21 mouse cellular contexts compared by ENCODE assay signal in genomic region chr10:79774486-79775279, GRCm38 (mm10). TPM values are rescaled to one million over a fixed set of nuclear protein-coding genes. Genes with fewer than 3 reads are reported as not detected.
DNase-seq lines count a peak whose midpoint lies in the region; ATAC-seq and TF ChIP-seq lines count a peak whose summit lies in the region.
"Had no signal": no experiment of that assay in that cellular context is flagged by ENCODE, and none has a peak within 500 bp of the region (broad histone marks: within the 10 kb centered on the region; RNA-seq: fewer than 3 reads in every experiment).

No protein-coding gene starts in this region.

- peak; percentile 59 for TF ChIP-seq CTCF in heart, adult 2 months (IDR thresholded peaks at IDR 0.05)
- peak; percentile 54 for TF ChIP-seq CTCF in lung, embryonic 14.5 days (IDR thresholded peaks at IDR 0.05; ENCODE audit: low read depth)
- TF ChIP-seq CTCF in bone marrow, adult 2 months (IDR thresholded peaks at IDR 0.05; ENCODE audit: control insufficient read depth, insufficient read depth, low read length), result peak; percentile 43; the same call in 1 of the 2 replicates

- no peak overlapping the region for H3K9ac ChIP-seq in heart, adult 2 months (ENCODE audit: low read depth, low read length)
- H3K9ac ChIP-seq in heart, embryonic 12.5 days, result no peak overlapping the region
- H3K9ac ChIP-seq in lung, embryonic 14.5 days, result no peak overlapping the region
- H3K9ac ChIP-seq: embryonic facial prominence, embryonic 15.5 days; hindbrain, embryonic 13.5 days; limb, embryonic 12.5 days; neural tube, embryonic 13.5 days; stomach, embryonic 15.5 days had no signal

- ATAC-seq in heart, embryonic 12.5 days (ENCODE audit: insufficient number of reproducible peaks, low FRiP score), result no peak
- no peak for ATAC-seq in lung, embryonic 14.5 days (ENCODE audit: insufficient read depth)

- peaks cover 1% of the 10 kb centered on the region for H3K4me1 ChIP-seq in heart, adult 2 months (ENCODE audit: control insufficient read depth, insufficient read depth, low read length)
- H3K4me1 ChIP-seq in heart, embryonic 12.5 days (replicated peaks), result peaks cover 24% of the 10 kb centered on the region
- peaks cover 7% of the 10 kb centered on the region; the same call in 1 of the 2 replicates for H3K4me1 ChIP-seq in lung, embryonic 14.5 days (ENCODE audit: insufficient read depth)
- no peaks in the 10 kb centered on the region for H3K4me1 ChIP-seq in bone marrow, adult 2 months (ENCODE audit: control insufficient read depth, insufficient read depth, low read length)

- H3K36me3 ChIP-seq in heart, adult 2 months (ENCODE audit: control insufficient read depth, insufficient read depth, low read length), result no peaks in the 10 kb centered on the region
- no peaks in the 10 kb centered on the region for H3K36me3 ChIP-seq in heart, embryonic 12.5 days
- H3K36me3 ChIP-seq in lung, embryonic 14.5 days (ENCODE audit: insufficient read depth), result no peaks in the 10 kb centered on the region
- H3K36me3 ChIP-seq: embryonic facial prominence, embryonic 15.5 days; hindbrain, embryonic 13.5 days; limb, embryonic 12.5 days; neural tube, embryonic 13.5 days; stomach, embryonic 15.5 days had no signal

- TF ChIP-seq POLR2A in heart, adult 2 months (IDR thresholded peaks at IDR 0.05; ENCODE audit: insufficient read depth, low read depth, low read length), result no peak
- no peak for TF ChIP-seq POLR2A in bone marrow, adult 2 months (IDR thresholded peaks at IDR 0.05; ENCODE audit: borderline replicate concordance, control insufficient read depth, low read depth, low read length)

- H3K4me3 ChIP-seq in heart, adult 2 months, result no peak overlapping the region
- no peak overlapping the region for H3K4me3 ChIP-seq in heart, embryonic 12.5 days
- H3K4me3 ChIP-seq in lung, embryonic 14.5 days (ENCODE audit: low read depth, low read length), result no peak overlapping the region
- no peak overlapping the region for H3K4me3 ChIP-seq in bone marrow, adult 2 months (replicated peaks; ENCODE audit: control insufficient read depth, low read depth, low read length)
- H3K4me3 ChIP-seq: embryonic facial prominence, embryonic 15.5 days; hindbrain, embryonic 13.5 days; limb, embryonic 12.5 days; megakaryocyte, embryonic 14.5 days; neural tube, embryonic 13.5 days; stomach, embryonic 15.5 days had no signal

- no peak overlapping the region for H3K27ac ChIP-seq in heart, adult 2 months
- H3K27ac ChIP-seq in heart, embryonic 12.5 days (ENCODE audit: poor library complexity, severe bottlenecking), result no peak overlapping the region
- no peak overlapping the region for H3K27ac ChIP-seq in lung, embryonic 14.5 days (ENCODE audit: low read depth)
- no peak overlapping the region for H3K27ac ChIP-seq in bone marrow, adult 2 months (ENCODE audit: control insufficient read depth, insufficient read depth, low read depth, low read length, poor library complexity)
- H3K27ac ChIP-seq: embryonic facial prominence, embryonic 15.5 days; hindbrain, embryonic 13.5 days; limb, embryonic 12.5 days; neural tube, embryonic 13.5 days; stomach, embryonic 15.5 days had no signal

- peak in 1 of 2 experiments; percentile 22 for DNase-seq in heart, adult 2 months
- DNase-seq in lung, embryonic 14.5 days, result no peak
- no peak for DNase-seq in lung, postnatal 4 days
- DNase-seq in testis, postnatal 14 days (ENCODE audit: low spot score), result peak; percentile 89
- no peak for DNase-seq in adrenal gland, adult (ENCODE audit: inconsistent age in 2 of 2, low spot score in 1 of 2)
- DNase-seq in heart, adult 8-10 months (ENCODE audit: low spot score), result no peak
- DNase-seq: cerebellum, adult 2 months; kidney, adult 11 months; kidney, postnatal 36 days; lung, adult 2 months had no signal

- H3K27me3 ChIP-seq in heart, adult 2 months (ENCODE audit: control insufficient read depth, insufficient read depth, low read length), result no peaks in the 10 kb centered on the region
- H3K27me3 ChIP-seq in heart, embryonic 12.5 days (replicated peaks), result peaks cover 23% of the 10 kb centered on the region
- peaks cover 9% of the 10 kb centered on the region; the same call in 1 of the 2 replicates for H3K27me3 ChIP-seq in lung, embryonic 14.5 days (ENCODE audit: insufficient read depth, low read length)
- H3K27me3 ChIP-seq: embryonic facial prominence, embryonic 15.5 days; stomach, embryonic 15.5 days had no signal

- peaks cover 10% of the 10 kb centered on the region for H3K9me3 ChIP-seq in heart, embryonic 12.5 days (replicated peaks)
- H3K9me3 ChIP-seq in lung, embryonic 14.5 days (ENCODE audit: low read depth, low read length), result no peaks in the 10 kb centered on the region; the same call in 1 of the 2 replicates
- H3K9me3 ChIP-seq: embryonic facial prominence, embryonic 15.5 days; hindbrain, embryonic 13.5 days; stomach, embryonic 15.5 days had no signal

- no peak overlapping the region for H3K4me2 ChIP-seq in heart, embryonic 12.5 days
- H3K4me2 ChIP-seq in lung, embryonic 14.5 days, result no peak overlapping the region
- H3K4me2 ChIP-seq: embryonic facial prominence, embryonic 15.5 days; hindbrain, embryonic 13.5 days; limb, embryonic 12.5 days; neural tube, embryonic 13.5 days; stomach, embryonic 15.5 days had no signal

- H3K79me2 ChIP-seq in heart, adult 2 months (replicated peaks; ENCODE audit: control insufficient read depth, insufficient read depth, low read length), result no peaks in the 10 kb centered on the region

- 51% methylated on average over 5 of the region's 5 CpGs for WGBS in heart, adult 2 months
- whole genome bisulfite sequencing in heart, embryonic 12.5 days, result 63% methylated on average over 5 of the region's 5 CpGs
- 62% methylated on average over 5 of the region's 5 CpGs for WGBS in lung, embryonic 14.5 days
- 71% methylated on average over 5 of the region's 5 CpGs for WGBS in bone marrow, adult 2 months

- intact Hi-C loops in heart, adult 2 months (cut with DNase I), result no loop called here

- no peak for TF ChIP-seq EP300 in heart, adult 2 months (IDR thresholded peaks at IDR 0.05; ENCODE audit: insufficient read depth, low read depth, low read length)

RNA-seq across cellular contexts. Expression of gene Fstl3, which starts 2.4 kb away (rescaled TPM):
- 1 to 10 TPM; 3.8 to 4.7 TPM for total RNA-seq in heart, adult 2 months (2021)
- 9.7 and 11.9 TPM in 2 replicates for polyA plus RNA-seq in heart, adult 2 months (2012; rRNA removed)
- 21.1 and 21.9 TPM in 2 replicates for polyA plus RNA-seq in heart, embryonic 12.5 days (2016; fragmentation: Nextera tagmentation; extraction: Ambion mirVana)
- 12.2 and 12.4 TPM in 2 replicates for polyA plus RNA-seq in lung, embryonic 14.5 days (2014; fragmentation: Nextera tagmentation; extraction: Ambion mirVana)
- 1.0 and 1.8 TPM in 2 replicates for polyA plus RNA-seq in bone marrow, adult 2 months (2011; ENCODE audit: insufficient read depth, insufficient read length, low replicate concordance, missing spikeins)
- total RNA-seq in heart, adult 8-10 months (2022), result 1 to 10 TPM; 2.9 to 5.8 (median 3.6) TPM

RNA-seq across cellular contexts. Expression of gene Rnf126, which starts 7.9 kb away (rescaled TPM):
- total RNA-seq in heart, adult 2 months (2021), result 10 to 100 TPM; 22.9 to 23.6 TPM
- polyA plus RNA-seq in heart, adult 2 months (2012; rRNA removed), result 41.4 and 48.0 TPM in 2 replicates
- polyA plus RNA-seq in heart, embryonic 12.5 days (2016; fragmentation: Nextera tagmentation; extraction: Ambion mirVana), result 78.7 and 78.9 TPM in 2 replicates
- 107 and 123 TPM in 2 replicates for polyA plus RNA-seq in lung, embryonic 14.5 days (2014; fragmentation: Nextera tagmentation; extraction: Ambion mirVana)
- polyA plus RNA-seq in bone marrow, adult 2 months (2011; ENCODE audit: insufficient read depth, insufficient read length, low replicate concordance, missing spikeins), result 26.5 and 42.8 TPM in 2 replicates
- total RNA-seq in heart, adult 8-10 months (2022), result 10 to 100 TPM; 20.2 to 23.2 (median 21.5) TPM

RNA-seq across cellular contexts. Expression of gene Prss57, which starts 16.1 kb away (rescaled TPM):
- not detected for total RNA-seq in heart, adult 2 months (2021)
- polyA plus RNA-seq in heart, adult 2 months (2012; rRNA removed), result 0.08 and 0.20 TPM in 2 replicates
- polyA plus RNA-seq in heart, embryonic 12.5 days (2016; fragmentation: Nextera tagmentation; extraction: Ambion mirVana), result 0.24 TPM in 1 of 2 replicates, not detected in the other
- 0.11 TPM in 1 of 2 replicates, not detected in the other for polyA plus RNA-seq in lung, embryonic 14.5 days (2014; fragmentation: Nextera tagmentation; extraction: Ambion mirVana)
- 13.1 and 40.0 TPM in 2 replicates for polyA plus RNA-seq in bone marrow, adult 2 months (2011; ENCODE audit: insufficient read depth, insufficient read length, low replicate concordance, missing spikeins)
- not detected for total RNA-seq in heart, adult 8-10 months (2022)
- total RNA-seq: monocyte, adult 5-6 weeks had no signal
- polyA plus RNA-seq: embryonic facial prominence, embryonic 15.5 days; forebrain, embryonic 11.5 days; hindbrain, embryonic 13.5 days; limb, embryonic 12.5 days had no signal

RNA-seq across cellular contexts. Expression of gene Palm, which starts 18.7 kb away (rescaled TPM):
- 10 to 100 TPM; 51.4 to 55.6 TPM for total RNA-seq in heart, adult 2 months (2021)
- polyA plus RNA-seq in heart, adult 2 months (2012; rRNA removed), result 31.4 and 36.6 TPM in 2 replicates
- 72.4 and 80.8 TPM in 2 replicates for polyA plus RNA-seq in heart, embryonic 12.5 days (2016; fragmentation: Nextera tagmentation; extraction: Ambion mirVana)
- polyA plus RNA-seq in lung, embryonic 14.5 days (2014; fragmentation: Nextera tagmentation; extraction: Ambion mirVana), result 68.1 and 72.4 TPM in 2 replicates
- 19.7 and 36.1 TPM in 2 replicates for polyA plus RNA-seq in bone marrow, adult 2 months (2011; ENCODE audit: insufficient read depth, insufficient read length, low replicate concordance, missing spikeins)
- 10 to 100 TPM; 37.8 to 53.8 (median 51.7) TPM for total RNA-seq in heart, adult 8-10 months (2022)

RNA-seq across cellular contexts. Expression of gene Fgf22, which starts 19.8 kb away (rescaled TPM):
- total RNA-seq in heart, adult 2 months (2021), result not detected
- polyA plus RNA-seq in heart, adult 2 months (2012; rRNA removed), result not detected in 2 replicates
- polyA plus RNA-seq in heart, embryonic 12.5 days (2016; fragmentation: Nextera tagmentation; extraction: Ambion mirVana), result 0.22 and 0.38 TPM in 2 replicates
- 0.30 and 0.41 TPM in 2 replicates for polyA plus RNA-seq in lung, embryonic 14.5 days (2014; fragmentation: Nextera tagmentation; extraction: Ambion mirVana)
- polyA plus RNA-seq in bone marrow, adult 2 months (2011; ENCODE audit: insufficient read depth, insufficient read length, low replicate concordance, missing spikeins), result not detected in 2 replicates
- not detected for total RNA-seq in heart, adult 8-10 months (2022)
- total RNA-seq: monocyte, adult 5-6 weeks had no signal
- polyA plus RNA-seq: gonadal fat pad, adult 2 months had no signal

Comparison
In these comparisons a context has a peak if more than half of its experiments do, and no peak if none do; other contexts are left out.
1. RNA of gene Prss57, which starts 16.1 kb away (polyA plus RNA-seq): 13.1 to 40.0 TPM in bone marrow, adult 2 months; 0.24 TPM in heart, embryonic 12.5 days, 0.08 to 0.20 TPM in heart, adult 2 months and 0.11 TPM in lung, embryonic 14.5 days; every median in the first group is over 10 times any median in the second.
2. Peak in every context shown above with its lines, with median percentiles within 50 percentile points of each other: CTCF ChIP-seq.